Mouse (Mus musculus): Measurements from ENCODE around the gene 4930563M21Rik. TPM values are rescaled to one million over a fixed set of nuclear protein-coding genes. Genes with fewer than 3 reads are reported as not detected.
"Not testable (repeated sequence)": the region's sequence is repeated elsewhere in the genome, so short reads cannot be mapped to it uniquely, and the experiment has no call there.

Gene 4930563M21Rik
- not detected for total RNA-seq (2021)
- long read RNA-seq, experiment 1, result 0 reads
- long read RNA-seq, experiment 2, result 0 reads

GRCm38 (mm10) chr9:56010450-56010849 lies at the start of gene 4930563M21Rik:
Gene 4930563M21Rik (minus strand): TSS chr9:56010550.
- no peak for DNase-seq (ENCODE audit: low spot score in 2 of 2)

- DNase-seq (ENCODE audit: low spot score in 2 of 2), result no peak
These were observed 45.8 kb upstream of the 4930563M21Rik start for GRCm38 (mm10) chr9:56056147-56056546.

- DNase-seq (ENCODE audit: low spot score in 2 of 2), result no peak
These were observed 43.4 kb upstream of the 4930563M21Rik start for GRCm38 (mm10) chr9:56053796-56054195.

- no peak for DNase-seq (ENCODE audit: low spot score in 2 of 2)
These were observed 31.9 kb upstream of the 4930563M21Rik start for GRCm38 (mm10) chr9:56042181-56042621.

- peak; percentile 92 to 94 for DNase-seq (ENCODE audit: low spot score in 2 of 2)
These were observed 31.2 kb upstream of the 4930563M21Rik start, which contains the start of gene Rcn2 for GRCm38 (mm10) chr9:56041372-56042180. Gene Rcn2 (plus strand): TSS chr9:56041845.

- DNase-seq (ENCODE audit: low spot score in 2 of 2), result no peak
These were observed 21.9 kb upstream of the 4930563M21Rik start for GRCm38 (mm10) chr9:56032219-56032618.

GRCm38 (mm10) chr9:56027292-56027691 lies 16.9 kb upstream of the 4930563M21Rik start:
- DNase-seq (ENCODE audit: low spot score in 2 of 2), result no peak

- DNase-seq (ENCODE audit: low spot score in 2 of 2), result no peak
These were observed 14.4 kb upstream of the 4930563M21Rik start for GRCm38 (mm10) chr9:56024772-56025171.

- DNase-seq (ENCODE audit: low spot score in 2 of 2), result not testable (repeated sequence)
These were observed 5.7 kb downstream of the 4930563M21Rik start for GRCm38 (mm10) chr9:56004679-56005078.

- DNase-seq (ENCODE audit: low spot score in 2 of 2), result peak in 1 of 2 experiments; percentile 17
These were observed 63.5 kb downstream of the 4930563M21Rik start for GRCm38 (mm10) chr9:55946819-55947218.

GRCm38 (mm10) chr9:55941356-55941755 lies 69.0 kb downstream of the 4930563M21Rik start:
- no peak for DNase-seq (ENCODE audit: low spot score in 2 of 2)

GRCm38 (mm10) chr9:55938618-55938985 lies 71.7 kb downstream of the 4930563M21Rik start:
- DNase-seq (ENCODE audit: low spot score in 2 of 2), result no peak

GRCm38 (mm10) chr9:55937664-55938617 lies 72.4 kb downstream of the 4930563M21Rik start, which contains the start of gene Scaper:
Gene Scaper (minus strand): TSS chr9:55938119.
- DNase-seq (ENCODE audit: low spot score in 2 of 2), result peak; percentile 76 to 85

- no peak for DNase-seq (ENCODE audit: low spot score in 2 of 2)
These were observed 73.1 kb downstream of the 4930563M21Rik start for GRCm38 (mm10) chr9:55937224-55937663.

GRCm38 (mm10) chr9:55932482-55932881 lies 77.9 kb downstream of the 4930563M21Rik start:
- DNase-seq (ENCODE audit: low spot score in 2 of 2), result no peak

GRCm38 (mm10) chr9:55918579-55918978 lies 91.8 kb downstream of the 4930563M21Rik start:
- no peak for DNase-seq (ENCODE audit: low spot score in 2 of 2)

- no peak for DNase-seq (ENCODE audit: low spot score in 2 of 2)
These were observed 93.6 kb downstream of the 4930563M21Rik start for GRCm38 (mm10) chr9:55916751-55917150.
